Mouse (Mus musculus): Measurements from ENCODE around the gene Vamp4.
A peak's percentile ranks its signal among the peaks of the same experiment; 100 is the strongest.

The Vamp4 gene

DNA sequence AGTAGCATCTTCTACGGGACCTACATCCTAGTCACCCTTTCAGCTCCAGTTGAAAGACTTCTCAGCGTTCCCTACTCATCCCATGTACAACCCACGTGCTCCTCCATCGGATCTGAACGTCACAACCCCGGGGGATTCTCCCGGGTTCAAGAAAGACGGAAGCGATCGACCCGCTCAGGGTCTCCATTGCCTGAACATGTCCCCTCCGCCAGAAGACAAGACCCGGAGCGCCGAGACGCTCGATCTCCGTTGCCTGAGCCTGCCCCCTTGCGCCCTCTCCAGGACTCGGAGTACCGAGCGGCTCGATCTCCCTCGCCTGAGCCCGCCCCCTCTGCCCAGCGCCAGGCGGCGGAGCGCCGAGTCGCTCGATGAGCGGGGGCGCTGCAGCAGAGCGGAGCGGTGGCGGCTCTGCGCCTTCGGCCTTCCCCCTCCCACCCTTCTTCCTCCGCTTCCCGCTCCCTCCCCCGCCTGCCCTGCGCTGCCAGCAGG lies at the start of gene Vamp4:
Gene Vamp4 (plus strand): TSS at position 256 of the 489 bp plus-strand sequence.
- peak; percentile 91 to 96 for DNase-seq

DNA sequence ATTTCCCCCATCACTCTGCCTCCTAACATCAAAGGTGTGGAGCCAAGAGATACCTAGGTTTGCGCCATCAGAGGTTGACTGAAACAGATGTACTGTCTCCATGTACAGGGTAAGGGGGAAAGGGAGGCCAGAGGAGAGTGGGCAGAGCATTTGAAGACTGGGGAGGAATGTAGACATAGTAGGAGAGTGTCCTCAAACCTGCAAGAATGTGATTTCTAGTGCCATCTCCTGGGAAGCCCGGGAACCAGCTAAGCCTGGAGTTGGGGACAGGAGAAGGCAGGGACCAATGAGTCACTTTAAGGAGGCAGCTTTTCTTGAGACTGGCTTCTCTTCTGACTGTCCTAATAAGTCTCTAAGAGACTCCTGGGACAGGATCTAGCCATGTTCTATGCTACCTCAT lies 40.7 kb upstream of the Vamp4 start:
- no peak for DNase-seq

DNA sequence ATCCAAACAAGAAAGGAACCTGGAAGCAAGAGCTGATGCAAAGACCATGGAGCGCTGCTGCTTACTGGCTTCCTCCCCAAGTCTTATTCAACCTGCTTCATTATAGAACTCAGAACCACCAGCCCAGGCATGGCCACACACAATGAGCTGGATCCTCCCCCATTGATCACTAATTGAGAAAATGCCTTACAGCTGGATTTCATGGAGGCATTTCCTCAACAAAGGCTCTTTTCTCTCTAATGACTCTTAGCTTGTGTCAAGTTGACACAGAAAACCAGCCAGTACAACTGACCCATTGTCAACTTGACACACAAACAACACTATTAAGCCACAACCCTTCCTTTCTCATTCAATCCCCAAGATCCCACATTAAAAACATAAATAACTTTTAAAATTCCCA lies 39.6 kb upstream of the Vamp4 start:
- DNase-seq: no peak

DNA sequence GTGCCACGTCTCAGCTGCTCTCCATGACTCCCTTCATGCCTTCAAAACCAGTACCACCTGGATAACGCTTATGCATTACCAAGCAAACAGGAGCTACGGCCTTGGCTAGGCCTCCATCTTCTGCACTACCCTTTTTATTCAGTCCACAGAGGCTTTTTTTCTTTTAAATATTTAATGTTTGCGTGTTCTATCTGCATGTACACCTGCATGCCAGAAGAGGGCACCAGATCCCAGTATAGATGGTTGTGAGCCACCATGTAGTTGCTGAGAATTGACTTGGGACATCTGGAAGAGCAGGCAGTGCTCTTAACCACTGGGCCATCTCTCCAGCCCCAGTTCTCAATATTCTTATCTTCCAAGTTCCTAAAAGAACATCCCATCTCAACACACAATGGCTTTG lies 38.7 kb upstream of the Vamp4 start:
- DNase-seq: no peak

DNA sequence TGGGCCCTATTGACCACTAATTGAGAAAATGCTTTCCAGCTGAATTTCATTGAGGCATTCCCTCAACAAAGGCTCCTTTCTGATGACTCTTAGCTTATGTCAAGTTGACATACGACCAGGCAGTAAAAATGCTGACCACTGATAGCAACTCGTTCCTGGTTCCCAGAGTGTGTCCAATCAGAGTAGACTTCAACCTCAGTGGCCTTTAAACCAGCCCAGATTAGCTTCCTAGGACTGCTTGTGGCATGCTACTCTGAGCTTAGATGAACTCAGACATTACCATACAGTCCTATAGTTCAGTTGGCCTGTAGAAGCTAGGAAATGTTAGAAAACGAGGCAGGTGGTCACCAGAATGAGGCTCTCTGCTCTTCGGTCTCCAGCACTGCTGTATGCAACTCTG lies 38.0 kb upstream of the Vamp4 start:
- DNase-seq: no peak

DNA sequence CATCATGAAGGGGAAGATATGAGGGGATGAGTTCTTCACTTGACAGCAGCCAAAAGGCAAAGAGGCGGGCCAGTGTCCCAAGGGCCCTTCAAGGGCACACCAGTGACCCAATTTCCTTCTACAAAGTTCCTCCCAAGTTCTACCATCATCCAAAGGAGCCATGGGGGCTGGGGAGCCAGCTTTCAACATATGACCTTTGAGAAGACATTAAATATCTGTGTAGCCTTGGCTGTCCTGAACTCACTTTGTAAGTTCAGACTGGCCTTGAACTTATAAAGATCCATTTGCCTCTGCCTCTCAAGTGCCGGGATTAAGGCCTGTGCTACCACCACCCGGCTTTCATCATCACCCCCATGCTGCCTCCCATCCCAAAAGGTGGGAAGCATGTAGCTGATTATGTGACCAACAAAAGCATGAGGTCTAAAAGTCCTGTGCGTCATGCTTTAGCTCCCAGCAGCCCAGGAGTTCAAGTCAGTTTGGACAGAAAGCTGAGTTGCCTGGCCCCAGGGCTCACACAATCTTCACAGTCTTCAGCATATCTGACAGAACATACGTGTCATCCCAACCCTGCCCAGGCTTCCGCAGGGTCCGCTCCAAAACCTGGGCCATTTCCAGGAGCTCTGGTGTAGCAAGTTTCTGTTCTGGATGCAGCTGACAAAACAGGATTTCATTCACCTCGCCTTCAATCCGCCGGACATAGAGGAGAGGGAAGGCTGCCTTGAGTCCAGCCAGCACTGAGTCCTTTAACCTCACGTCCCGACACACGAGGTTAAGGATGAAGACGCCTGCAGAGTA lies 36.4 kb upstream of the Vamp4 start:
- no peak for DNase-seq

DNA sequence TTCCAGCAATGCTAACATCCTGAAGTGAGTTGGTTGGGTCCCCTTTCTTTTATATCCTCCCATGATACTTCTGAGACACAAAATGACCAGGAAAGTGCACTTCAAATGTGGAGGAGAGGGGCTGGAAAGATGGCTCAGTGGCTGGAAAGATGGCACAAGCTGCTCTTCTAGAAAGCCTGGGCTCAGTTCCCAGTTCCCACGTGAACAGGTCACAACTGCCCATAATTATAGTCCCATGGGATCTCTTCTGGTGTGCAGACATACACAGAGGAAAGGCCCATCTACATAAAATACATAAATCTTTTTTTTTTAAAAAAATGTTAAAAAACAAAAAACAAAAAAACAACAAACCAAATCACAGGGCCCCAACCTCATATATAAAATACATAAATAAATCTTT lies 27.1 kb upstream of the Vamp4 start:
- no peak for DNase-seq

DNA sequence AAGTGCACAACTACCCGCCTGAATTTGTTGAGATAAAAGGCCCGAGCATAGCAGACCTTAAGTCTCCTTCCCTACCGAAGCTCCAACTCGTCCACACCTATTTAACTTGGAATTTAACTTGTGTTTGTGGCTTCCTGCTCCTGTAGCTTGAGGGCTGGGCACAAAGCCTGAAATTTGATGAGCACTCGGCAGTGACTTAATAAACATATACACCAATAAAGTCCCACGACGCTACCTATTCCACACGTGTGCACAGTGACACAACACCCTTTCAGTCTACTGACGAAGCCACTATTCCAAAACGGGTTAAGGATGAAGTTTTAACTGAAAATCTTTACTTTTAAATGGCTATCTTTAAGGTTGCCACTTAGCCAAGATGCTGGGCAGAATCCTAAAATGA lies 22.7 kb upstream of the Vamp4 start:
- no peak for DNase-seq

DNA sequence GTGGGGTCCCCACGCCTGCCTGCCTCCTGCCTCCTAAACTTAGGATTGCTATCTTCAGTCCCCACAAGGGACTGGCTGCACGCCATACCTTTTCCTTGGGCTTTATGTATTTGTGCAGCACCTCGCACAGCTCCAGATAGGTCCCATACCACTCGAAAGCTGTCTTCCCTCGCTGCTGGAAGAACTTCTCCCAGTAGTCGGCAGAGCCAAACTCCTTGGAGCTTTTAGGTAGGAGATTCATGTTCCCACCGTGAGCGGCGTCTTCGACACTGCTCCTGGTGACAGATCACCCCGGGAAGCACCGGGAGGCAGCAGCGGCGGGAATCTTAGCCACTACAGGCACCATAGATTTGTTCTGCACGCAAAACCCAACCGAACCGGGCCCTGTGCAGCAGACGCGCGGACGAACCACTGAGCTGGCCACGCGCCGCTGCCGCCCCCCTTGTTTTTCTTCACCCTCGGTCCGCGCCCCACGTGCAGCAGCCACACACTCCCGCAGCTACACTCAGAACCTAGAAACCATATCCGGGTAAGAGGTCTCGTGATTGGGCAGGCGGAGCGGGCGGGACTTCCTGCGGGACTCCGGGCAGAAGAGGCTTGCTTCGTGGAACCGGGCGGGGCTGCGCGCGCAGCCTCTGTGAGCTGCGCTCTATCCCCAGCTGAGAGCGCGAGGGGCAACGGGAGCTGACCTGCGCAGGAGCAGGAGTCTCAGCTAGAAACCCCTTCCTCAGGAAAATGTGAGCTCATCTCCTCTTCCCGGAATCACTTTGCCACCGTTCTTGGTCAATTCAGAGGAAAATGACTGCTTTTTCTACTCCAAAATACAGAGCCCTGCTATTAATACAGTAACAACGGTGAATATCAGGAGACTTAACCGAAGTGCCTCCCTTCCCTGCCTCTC lies 22.0 kb upstream of the Vamp4 start, which contains the start of gene Mettl13:
Gene Mettl13 (minus strand): TSS at position 536 of the 901 bp plus-strand sequence.
- peak; percentile 92 to 96 for DNase-seq

DNA sequence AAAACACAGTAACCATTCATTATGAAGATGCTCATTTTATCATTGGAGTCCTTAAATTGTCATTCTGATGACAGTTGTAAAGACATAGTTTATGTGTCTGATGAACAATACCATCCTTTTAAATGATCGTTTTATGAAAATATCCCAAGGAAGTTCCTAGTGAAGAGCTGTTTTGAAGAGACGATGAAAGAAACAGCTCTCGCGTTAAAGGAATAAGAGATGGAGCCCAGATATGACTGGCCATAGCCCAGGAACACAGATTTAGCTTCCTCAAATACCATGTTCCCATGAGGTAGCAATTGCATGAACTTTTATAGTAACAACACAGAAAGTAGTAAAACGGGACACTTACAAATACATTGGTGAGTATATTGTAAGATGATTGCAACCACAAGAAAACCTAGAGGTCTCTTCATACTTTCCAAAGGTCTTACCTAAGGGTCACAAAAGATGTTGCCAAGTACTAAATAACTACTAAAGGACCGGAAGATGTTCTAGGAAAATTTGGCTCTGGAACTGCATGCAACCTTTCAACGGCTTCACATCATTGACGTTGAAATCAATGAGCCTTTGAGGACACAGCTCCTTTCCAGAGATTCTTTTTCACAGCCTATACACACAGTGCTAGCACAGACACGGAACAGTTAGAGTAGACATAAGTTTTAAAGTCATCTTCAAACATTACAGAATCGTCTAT lies 21.2 kb upstream of the Vamp4 start:
- DNase-seq: no peak

DNA sequence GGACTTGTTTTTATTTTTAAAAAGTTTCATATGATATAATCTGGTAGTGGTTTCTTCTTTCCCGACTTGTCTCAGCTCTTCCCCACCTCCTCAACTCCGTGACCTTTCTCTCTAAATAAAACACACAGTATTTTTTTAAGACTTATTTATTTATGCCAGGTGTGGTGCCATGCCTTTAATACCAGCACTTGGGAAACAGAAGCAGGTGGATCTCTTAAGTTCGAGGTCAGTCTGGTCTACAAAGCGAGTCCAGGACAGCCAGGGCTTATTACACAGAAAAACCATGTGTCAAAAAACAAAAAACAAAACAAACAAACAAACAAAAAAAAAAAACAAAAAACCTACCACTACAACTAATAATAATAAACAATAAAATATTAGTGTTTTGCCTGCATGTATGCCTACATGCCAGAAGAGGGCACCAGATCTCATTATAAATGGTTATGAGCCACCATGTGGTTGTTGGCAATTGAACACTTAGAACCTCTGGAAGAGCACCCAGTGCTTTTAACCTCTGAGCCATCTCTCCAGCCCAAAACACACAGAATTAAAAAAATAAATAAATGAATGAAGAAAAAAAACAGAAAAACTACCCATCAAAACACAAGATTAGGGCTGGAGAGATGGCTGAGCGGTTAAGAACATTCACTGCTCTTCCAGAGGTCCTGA lies 20.6 kb upstream of the Vamp4 start:
- DNase-seq: no peak

DNA sequence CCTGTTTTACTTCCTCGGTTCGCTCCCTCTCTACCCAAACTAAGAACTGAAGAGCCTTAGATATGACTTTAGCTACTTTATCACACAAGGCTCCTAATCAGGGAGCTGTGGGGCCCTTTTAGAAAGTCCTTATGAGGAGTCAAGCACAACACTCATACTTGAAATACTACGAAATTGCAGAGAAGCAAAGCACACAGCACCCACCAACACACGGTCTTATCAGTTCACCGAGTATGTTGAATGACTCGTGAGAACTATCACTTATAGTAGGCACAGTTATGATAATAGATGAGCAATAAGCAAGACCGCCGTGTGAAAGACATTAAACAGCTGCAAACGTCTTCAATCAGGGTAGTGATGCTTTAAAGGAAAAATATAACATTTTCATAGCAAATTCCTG lies 17.4 kb upstream of the Vamp4 start:
- no peak for DNase-seq

DNA sequence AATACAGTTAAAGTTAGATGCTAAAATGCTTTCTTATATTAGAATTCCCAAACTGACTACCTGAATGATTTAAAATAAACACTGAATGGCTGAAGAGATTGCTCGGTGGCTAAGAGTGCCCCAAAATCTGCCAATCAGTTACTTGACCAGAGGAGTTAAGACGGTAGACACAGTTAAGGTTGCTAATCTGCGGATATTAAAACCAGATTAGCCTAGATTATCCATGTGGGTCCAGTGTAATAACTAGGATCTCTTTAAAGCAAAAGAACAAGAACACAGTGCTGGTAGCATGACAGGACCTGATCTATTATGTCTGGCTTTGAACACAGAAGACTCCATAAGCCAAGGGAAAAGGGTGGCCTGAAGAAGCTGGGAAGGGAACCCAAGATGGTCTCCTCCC lies 16.1 kb upstream of the Vamp4 start:
- no peak for DNase-seq

DNA sequence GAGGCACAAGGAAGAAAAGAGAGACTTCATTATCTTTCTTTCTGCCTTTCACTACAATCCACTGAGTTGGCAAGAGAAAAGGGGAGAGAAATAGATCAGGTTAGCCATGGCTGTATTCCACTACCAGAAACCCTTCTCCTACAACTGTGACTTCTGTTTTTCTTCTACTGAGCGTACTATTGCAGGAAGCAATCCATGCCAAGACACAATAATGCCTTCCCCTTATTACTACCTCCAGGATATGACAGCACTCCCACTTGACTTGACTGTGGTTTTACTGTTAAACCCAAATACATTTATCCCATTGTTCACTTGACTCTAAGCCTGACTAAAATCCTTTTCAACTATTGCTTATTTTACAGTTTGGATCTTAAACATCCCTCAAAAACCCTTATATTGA lies 7.1 kb upstream of the Vamp4 start:
- DNase-seq: no peak

DNA sequence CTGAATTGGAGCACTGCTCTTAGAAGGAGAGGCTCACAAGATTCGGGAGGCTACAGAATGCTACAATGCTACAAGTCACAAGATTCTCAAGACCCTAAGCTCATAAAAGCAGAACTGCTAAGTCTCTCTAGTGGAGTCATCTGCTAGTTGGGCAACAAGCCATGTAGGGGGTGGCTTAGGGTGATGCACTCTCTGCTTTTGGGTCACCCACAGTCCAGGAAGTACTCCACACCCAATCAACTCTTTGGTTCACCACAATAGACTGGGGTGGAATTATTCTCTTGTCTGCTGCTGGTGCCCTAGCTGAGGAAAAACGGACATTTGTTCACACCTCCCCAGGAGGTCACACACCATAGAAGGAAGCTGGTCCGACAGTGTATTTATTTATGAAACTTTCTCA lies 5.3 kb upstream of the Vamp4 start:
- peak in 1 of 2 experiments; percentile 10 for DNase-seq

DNA sequence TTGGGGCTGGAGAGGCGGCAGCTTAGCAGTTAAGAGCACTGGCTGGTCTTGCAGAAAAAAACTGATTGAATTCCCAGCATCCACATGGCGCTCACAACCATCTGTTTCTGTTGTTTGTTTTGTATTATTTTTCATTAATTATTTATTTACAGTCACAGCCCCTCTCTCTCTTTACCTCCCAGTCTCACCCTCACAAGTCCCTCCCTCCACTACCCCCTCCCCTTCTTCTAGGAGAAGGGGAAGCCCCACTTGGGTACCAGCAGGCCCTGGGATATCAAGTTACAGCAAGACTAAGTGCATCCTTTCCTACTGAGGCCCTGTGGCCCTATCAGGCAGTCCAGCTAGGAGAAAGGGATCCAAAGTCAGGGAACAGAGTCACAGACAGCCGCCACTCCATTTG lies 3.0 kb upstream of the Vamp4 start:
- no peak for DNase-seq

DNA sequence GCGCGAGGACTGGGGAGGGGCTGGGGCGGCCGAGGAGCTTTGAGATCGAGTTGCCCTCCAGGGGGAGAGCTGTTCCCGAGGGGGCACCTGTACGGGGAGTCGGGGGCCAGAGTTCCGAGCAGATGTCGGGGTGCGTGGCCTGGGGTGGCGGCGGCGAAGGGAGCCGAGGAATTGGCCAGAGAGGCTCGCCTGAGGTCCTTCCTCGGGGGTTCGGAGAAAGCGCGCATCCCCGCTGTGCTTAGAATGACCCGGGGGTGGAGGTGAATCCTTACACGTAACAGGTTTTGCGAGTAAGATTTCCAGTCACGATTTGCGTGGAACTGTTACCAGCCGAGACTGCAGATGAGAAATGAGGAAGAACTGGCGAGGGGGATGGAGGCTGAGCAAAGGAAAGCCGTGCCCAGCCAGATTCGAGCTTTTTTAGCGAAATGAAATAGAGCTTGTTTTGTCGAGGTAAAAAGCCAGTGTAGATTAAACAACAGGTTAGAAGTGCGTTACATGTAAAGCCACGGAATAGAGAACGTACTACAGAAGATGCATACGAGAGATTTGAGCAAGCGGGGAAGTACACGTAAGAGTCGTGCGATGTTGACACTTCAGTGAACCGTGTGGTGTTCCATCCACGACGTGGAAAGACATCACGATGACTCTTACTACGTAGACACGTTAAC lies 751 bp downstream of the Vamp4 start:
- peak in 1 of 2 experiments; percentile 19 for DNase-seq

DNA sequence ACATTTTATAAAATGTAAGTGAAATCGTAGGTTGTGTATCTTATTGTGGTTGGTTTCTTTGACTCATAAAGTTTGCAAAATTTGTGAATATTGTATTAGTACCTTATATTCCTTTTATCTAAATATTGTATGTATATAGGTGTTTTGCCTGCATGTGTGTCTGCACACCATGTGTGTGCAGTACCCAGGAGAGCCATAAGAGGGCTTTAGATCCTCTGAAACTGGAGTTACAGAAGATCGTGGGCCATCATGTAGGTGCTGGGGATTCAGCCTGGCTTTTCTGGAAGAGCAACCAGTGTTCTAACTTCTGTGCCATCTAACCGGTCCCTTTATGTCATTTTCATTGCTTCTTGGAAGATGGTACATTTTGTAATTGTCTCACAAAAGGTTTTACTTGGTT lies 4.8 kb downstream of the Vamp4 start:
- no peak for DNase-seq

DNA sequence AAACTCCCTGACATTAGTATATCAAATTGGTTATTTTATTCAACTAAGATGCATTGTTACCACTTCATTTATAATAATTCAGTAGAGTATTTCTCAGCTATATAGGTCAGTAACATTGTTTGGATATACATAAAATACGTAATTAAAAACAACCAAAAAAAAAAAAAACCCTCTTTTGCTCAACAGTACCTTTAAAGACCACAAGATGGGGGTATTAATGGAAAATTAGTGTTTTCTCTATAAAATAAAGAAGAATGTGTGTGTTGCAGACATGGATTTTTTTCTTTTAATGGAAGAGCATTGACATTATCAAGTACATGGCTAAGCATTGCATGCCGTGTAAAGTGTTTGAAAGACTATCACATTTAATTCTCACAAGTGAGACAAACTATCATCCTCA lies 12.6 kb downstream of the Vamp4 start:
- DNase-seq: no peak

DNA sequence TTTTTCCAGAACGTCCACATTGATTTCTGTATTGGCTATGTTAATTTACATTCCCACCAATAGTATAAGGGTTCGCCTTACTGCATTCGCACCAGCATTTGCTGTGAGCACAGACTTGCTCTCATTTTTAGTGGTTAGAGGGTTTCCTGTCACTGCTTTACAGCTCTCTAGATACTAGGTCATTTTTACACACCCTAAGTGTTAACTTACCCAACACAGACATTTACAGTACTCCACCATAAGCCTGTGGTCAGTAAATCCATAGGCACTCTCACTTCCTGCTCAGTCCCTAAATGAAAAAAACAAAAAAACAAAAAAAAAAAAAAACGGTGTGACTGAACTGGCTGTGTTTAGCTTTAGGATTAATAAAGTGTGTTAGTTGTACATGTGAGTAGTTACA lies 16.0 kb downstream of the Vamp4 start:
- DNase-seq: no peak

DNA sequence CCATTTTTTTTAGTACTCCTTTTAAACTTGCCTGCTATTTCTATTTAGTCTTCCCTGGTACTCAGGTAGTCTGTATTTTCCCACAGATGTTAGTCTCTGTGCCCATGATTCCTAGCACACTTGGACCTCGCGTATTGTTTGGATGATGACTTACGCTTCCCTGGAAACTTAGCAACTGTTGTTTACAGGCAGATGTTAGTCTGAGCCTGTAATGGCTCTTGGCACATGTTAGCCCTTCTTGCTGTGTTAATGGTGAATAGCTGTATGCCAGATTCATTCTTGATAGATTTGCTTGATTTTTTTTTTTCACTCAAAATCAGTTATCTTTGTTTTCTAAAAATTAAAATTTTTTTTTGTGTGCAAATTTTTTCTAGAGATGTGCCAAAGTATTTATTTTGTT lies 18.3 kb downstream of the Vamp4 start:
- no peak for DNase-seq

DNA sequence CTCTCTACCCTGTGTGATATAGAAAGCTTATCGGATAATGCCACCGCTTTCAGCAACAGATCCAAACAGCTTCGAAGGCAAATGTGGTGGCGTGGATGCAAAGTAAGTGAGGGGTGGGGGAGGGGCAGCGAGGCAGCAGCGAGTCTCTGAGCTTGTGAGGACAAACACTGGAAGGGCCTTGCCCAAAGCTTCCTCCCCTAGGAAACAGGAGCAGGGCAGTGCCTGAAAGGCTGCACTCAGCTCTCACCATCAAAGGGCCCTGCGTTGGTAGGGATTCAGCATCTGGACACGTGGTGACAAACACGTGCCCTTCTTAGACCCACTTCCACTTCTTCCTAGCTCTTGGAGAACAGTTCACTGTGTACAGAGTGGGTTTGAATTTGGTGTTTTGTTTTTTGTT lies 19.1 kb downstream of the Vamp4 start:
- DNase-seq: peak in 1 of 2 experiments; percentile 4
